ENCODE assay signal across 8 mouse cellular contexts in the genomic region with DNA sequence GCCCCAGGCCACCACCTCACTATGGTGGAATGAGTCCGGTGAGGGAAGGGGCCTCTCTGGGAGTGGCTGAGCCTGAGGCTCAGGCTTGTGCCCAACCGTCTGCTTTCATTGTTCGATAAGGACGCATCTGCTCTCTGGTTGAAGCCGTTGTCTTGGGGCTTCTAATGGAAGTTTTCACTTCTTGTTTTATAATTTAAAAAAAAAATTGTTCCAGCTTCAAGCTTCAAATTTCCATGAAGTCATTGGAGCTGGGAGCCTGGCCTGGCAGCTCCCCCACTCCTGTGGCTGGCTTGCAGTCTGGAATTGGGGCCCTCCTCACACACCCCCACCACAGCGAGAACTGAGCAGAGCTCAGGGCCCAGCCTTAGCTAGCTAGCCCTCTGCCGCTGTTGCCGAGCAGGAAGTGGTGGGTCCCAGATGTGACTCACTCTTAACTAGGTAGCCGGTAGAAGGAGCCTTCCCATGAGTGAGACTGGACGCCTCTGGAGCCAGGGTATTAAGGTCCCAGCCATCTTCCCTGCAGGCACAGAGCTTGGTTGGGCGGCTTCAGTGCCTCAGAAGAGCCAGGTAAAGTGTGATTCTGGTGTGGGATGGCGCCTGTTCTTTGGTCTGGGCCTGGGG. TPM values are rescaled to one million over a fixed set of nuclear protein-coding genes. Genes with fewer than 3 reads are reported as not detected.
DNase-seq lines count a peak whose midpoint lies in the region; ATAC-seq and TF ChIP-seq lines count a peak whose summit lies in the region.

No protein-coding gene starts in this region.

- H3K4me3 ChIP-seq in ES-E14 (ENCODE audit: insufficient read depth in 1 of 2, low read depth in 1 of 2, low read length in 2 of 2, poor library complexity in 1 of 2, severe bottlenecking in 1 of 2) = peak overlapping the region in 1 of 2 experiments; percentile 9; a peak in 1 of 4 replicates
- no peak overlapping the region for H3K4me3 ChIP-seq in heart, embryonic 13.5 days

- H3K9ac ChIP-seq in ES-E14 (ENCODE audit: insufficient read depth, low read depth, low read length, poor library complexity, severe bottlenecking) = peak overlapping the region; percentile 52
- peak overlapping the region; percentile 33; the same call in 1 of the 2 replicates for H3K9ac ChIP-seq in heart, embryonic 13.5 days

- no peaks in the 10 kb centered on the region for H3K9me3 ChIP-seq in ES-E14 (ENCODE audit: control insufficient read depth, insufficient read depth, low read depth, low read length)
- H3K9me3 ChIP-seq in heart, embryonic 13.5 days = no peaks in the 10 kb centered on the region

- H3K27me3 ChIP-seq in heart, embryonic 13.5 days (replicated peaks) = no peaks in the 10 kb centered on the region

- no peak overlapping the region for H3K4me2 ChIP-seq in heart, embryonic 13.5 days

- WGBS in heart, embryonic 13.5 days = 55% methylated on average over 12 of the region's 12 CpGs

- in situ Hi-C loops in ES-E14 (cut with MboI; ENCODE audit: low sequenced_read_pairs in 2 of 2, unreplicated experiment in 2 of 2) = no loop called here

- DNase-seq in A20 (ENCODE audit: low read depth, low spot score) (peak; percentile 87), ES-E14 (ENCODE audit: low read depth, low spot score) (no peak), MN1 (ENCODE audit: low spot score) (no peak)
- peak; percentile 61 to 73 for DNase-seq in lung, postnatal 4 days
- DNase-seq in layer of hippocampus, postnatal 36 days = no peak
- no peak for DNase-seq in frontal cortex, postnatal 36 days (ENCODE audit: low spot score in 2 of 2)
- no peak for DNase-seq in ovary, adult 18-20 months (ENCODE audit: low spot score)

- no peaks in the 10 kb centered on the region for H3K36me3 ChIP-seq in ES-E14 (ENCODE audit: control insufficient read depth, insufficient read depth, low read length, poor library complexity, severe bottlenecking)
- H3K36me3 ChIP-seq in heart, embryonic 13.5 days = no peaks in the 10 kb centered on the region

- no peak for ATAC-seq in heart, embryonic 13.5 days (ENCODE audit: extremely low read depth, insufficient number of reproducible peaks, low FRiP score, low TSS enrichment)

- no peaks in the 10 kb centered on the region for H3K4me1 ChIP-seq in ES-E14 (ENCODE audit: control insufficient read depth in 2 of 2, insufficient read depth in 2 of 2, low read length in 2 of 2, poor library complexity in 1 of 2)
- peaks cover 38% of the 10 kb centered on the region for H3K4me1 ChIP-seq in heart, embryonic 13.5 days

- H3K27ac ChIP-seq in ES-E14 (ENCODE audit: insufficient read depth, low read depth, low read length, poor library complexity, severe bottlenecking) = no peak overlapping the region
- peak overlapping the region; percentile 22; the same call in 1 of the 2 replicates for H3K27ac ChIP-seq in heart, embryonic 13.5 days (replicated peaks)

TF ChIP-seq in ES-E14, 5 proteins besides CTCF, POLR2A, EP300 and RAD21:
- no peak for TF ChIP-seq MAFK (IDR thresholded peaks at IDR 0.05; ENCODE audit: insufficient read depth, low read depth, low read length)
- no peak for TF ChIP-seq ZNF384 (IDR thresholded peaks at IDR 0.05; ENCODE audit: low read depth, low read length)
- TF ChIP-seq ZC3H11A (IDR thresholded peaks at IDR 0.05; ENCODE audit: borderline replicate concordance, low read depth, low read length) = no peak
- no peak for TF ChIP-seq HCFC1 (IDR thresholded peaks at IDR 0.05; ENCODE audit: borderline replicate concordance, insufficient read depth, low read length)
- no peak for TF ChIP-seq CHD2 (IDR thresholded peaks at IDR 0.05; ENCODE audit: low read depth, low read length)

RNA-seq across cellular contexts. Expression of gene Adcy7, which starts 16.5 kb away (rescaled TPM):
- total RNA-seq in ES-E14 (2012; rRNA removed) = 3.8 and 4.2 TPM in 2 replicates
- 3.2 and 3.8 TPM in 2 replicates for polyA plus RNA-seq in heart, embryonic 13.5 days (2015; fragmentation: Nextera tagmentation; extraction: Ambion mirVana)
- total RNA-seq in layer of hippocampus, postnatal 36 days (2021) = 1 to 10 TPM; 1.9 to 3.0 TPM

Comparison
In these comparisons a context has a peak if more than half of its experiments do, and no peak if none do; other contexts are left out.
1. DNase-seq: peak in A20 (single experiment) and lung, postnatal 4 days (2 of 2); none in ES-E14 (single experiment), layer of hippocampus, postnatal 36 days (0 of 2), frontal cortex, postnatal 36 days (0 of 2), ovary, adult 18-20 months (single experiment) and MN1 (single experiment).